Mouse (Mus musculus) monocyte, adult 2 months (primary cell): ENCODE measurements around the gene Togaram2.
"Not testable (repeated sequence)": the region's sequence is repeated elsewhere in the genome, so short reads cannot be mapped to it uniquely, and the experiment has no call there.

ENCODE experiments used
- DNase-seq, 2 experiments: peaks; one replicate each; pipeline ENCODE4 v3.0.0; 2022; ENCODE audit warnings: low spot score in 2 of 2, low read depth in 1 of 2

The Togaram2 gene

GRCm38 (mm10) chr17:71721019-71721418 lies 48.0 kb downstream of the Togaram2 start:
- no peak for DNase-seq

- no peak for DNase-seq
Measured at GRCm38 (mm10) chr17:71730655-71731054, 57.6 kb downstream of the Togaram2 start.

GRCm38 (mm10) chr17:71736442-71736841 lies 63.4 kb downstream of the Togaram2 start:
- no peak for DNase-seq

- DNase-seq = no peak
Measured at GRCm38 (mm10) chr17:71742156-71742555, 69.1 kb downstream of the Togaram2 start.

- no peak for DNase-seq
Measured at GRCm38 (mm10) chr17:71742935-71743334, 69.9 kb downstream of the Togaram2 start.

GRCm38 (mm10) chr17:71746114-71746513 lies 73.1 kb downstream of the Togaram2 start:
- no peak for DNase-seq

GRCm38 (mm10) chr17:71747561-71747960 lies 74.5 kb downstream of the Togaram2 start:
- DNase-seq = no peak

GRCm38 (mm10) chr17:71749616-71750168 lies 76.6 kb downstream of the Togaram2 start:
- no peak for DNase-seq

- DNase-seq = no peak
Measured at GRCm38 (mm10) chr17:71752831-71753230, 79.8 kb downstream of the Togaram2 start, which contains the start of gene Pcare. Pcare (minus strand) TSS chr17:71752894.

- no peak for DNase-seq
Measured at GRCm38 (mm10) chr17:71760536-71760935, 87.5 kb downstream of the Togaram2 start.

GRCm38 (mm10) chr17:71768173-71768572 lies 95.1 kb downstream of the Togaram2 start, which contains the start of gene Clip4:
Clip4 (plus strand) TSS chr17:71768473.
- not testable (repeated sequence) for DNase-seq

- DNase-seq = no peak
Measured at GRCm38 (mm10) chr17:71769564-71769963, 96.5 kb downstream of the Togaram2 start.

- DNase-seq = no peak
Measured at GRCm38 (mm10) chr17:71770696-71771095, 97.6 kb downstream of the Togaram2 start.

GRCm38 (mm10) chr17:71774173-71774572 lies 101.1 kb downstream of the Togaram2 start:
- DNase-seq = no peak

GRCm38 (mm10) chr17:71775279-71775678 lies 102.2 kb downstream of the Togaram2 start:
- DNase-seq = no peak

- no peak for DNase-seq
Measured at GRCm38 (mm10) chr17:71778696-71779095, 105.6 kb downstream of the Togaram2 start.
